Mouse (Mus musculus) olfactory bulb, adult 2 months (tissue): Measurements from ENCODE around the gene Bola1. TPM values are rescaled to one million over a fixed set of nuclear protein-coding genes. Genes with fewer than 3 reads are reported as not detected.

Experiments
- H3K27ac ChIP-seq: fragments of 200-500 bp; 2 replicates; pipeline ENCODE4 v1.5.1; 2012; ENCODE audit warnings: low read depth, low read length; ENCODE audit not compliant: insufficient read depth
- H3K4me1 ChIP-seq: fragments of 200-500 bp; 2 replicates; pipeline ENCODE4 v1.6.1; 2012; ENCODE audit warnings: low read length; ENCODE audit not compliant: control insufficient read depth, insufficient read depth
- H3K4me3 ChIP-seq: fragments of 200-500 bp; 2 replicates; pipeline ENCODE4 v1.5.1; 2012; ENCODE audit warnings: mild to moderate bottlenecking, low read depth, low read length, moderate library complexity; ENCODE audit not compliant: insufficient read depth
- CTCF ChIP-seq: fragments of 200-500 bp; IDR thresholded peaks from 2 replicates; pipeline ENCODE4 v1.5.1; 2012; ENCODE audit warnings: low read depth, mild to moderate bottlenecking, low read length, moderate library complexity; ENCODE audit not compliant: insufficient read depth
- POLR2A ChIP-seq: fragments of 200-500 bp; IDR thresholded peaks from 2 replicates; pipeline ENCODE4 v1.6.1; 2012; ENCODE audit warnings: mild to moderate bottlenecking, low read depth, low read length, moderate library complexity; ENCODE audit not compliant: insufficient read depth
- WGBS: fragments of 180-500 bp; shearing (Covaris S2); methylation state at CpG from one replicate; pipeline ENCODE4 v1.1.7; 2018; 5-methylcytosine and 5-hydroxymethylcytosine counted together
- polyA plus RNA-seq: library from polyadenylated mRNA; stranded (reverse); fragments of >200 nt; gene quantifications from 2 replicates; pipeline ENCODE4 v1.2.4, GENCODE M21; 2012; ENCODE audit warnings: low replicate concordance; ENCODE audit not compliant: missing spikeins, insufficient read depth, insufficient read length

The Bola1 gene
- polyA plus RNA-seq, 1 experiment: not detected

DNA sequence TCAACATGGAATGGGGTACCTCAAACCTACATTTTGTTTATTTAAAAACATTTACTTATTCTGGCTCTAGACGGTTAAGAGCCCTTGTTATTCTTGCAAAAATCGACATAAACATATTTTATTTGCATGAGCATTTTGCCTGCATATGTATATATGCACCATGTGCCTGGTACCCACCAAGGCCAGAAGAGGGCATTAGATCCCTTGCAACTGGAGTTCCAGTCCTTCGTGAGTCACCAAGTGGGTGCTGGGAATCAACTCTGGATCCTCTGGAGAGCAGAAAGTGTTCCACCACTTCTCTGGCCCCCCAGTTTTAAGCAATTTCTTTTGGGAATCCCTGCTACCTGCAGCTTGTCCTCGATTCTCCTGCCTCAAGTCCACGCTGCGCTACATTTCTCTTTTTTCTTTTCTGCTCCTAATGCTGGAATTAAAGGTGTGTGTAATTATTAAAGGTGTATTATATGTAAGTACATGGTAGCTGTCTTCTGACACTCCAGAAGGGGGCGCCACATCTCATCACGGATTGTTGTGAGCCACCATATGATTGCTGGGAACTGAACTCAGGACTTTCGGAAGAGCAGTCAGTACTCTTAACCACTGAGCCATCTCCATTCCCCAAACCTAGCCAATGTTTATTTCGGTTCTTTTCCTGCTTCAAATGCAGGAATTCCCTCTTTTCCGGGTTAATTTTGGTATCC is 23.7 kb downstream of the Bola1 start:
- H3K4me3 ChIP-seq: no peak overlapping the region
- TF ChIP-seq CTCF (no peak), POLR2A (no peak)
- no peak overlapping the region for H3K27ac ChIP-seq
- WGBS: 88% methylated on average over 11 of the region's 11 CpGs
- peaks cover 25% of the 10 kb centered on the region for H3K4me1 ChIP-seq

DNA sequence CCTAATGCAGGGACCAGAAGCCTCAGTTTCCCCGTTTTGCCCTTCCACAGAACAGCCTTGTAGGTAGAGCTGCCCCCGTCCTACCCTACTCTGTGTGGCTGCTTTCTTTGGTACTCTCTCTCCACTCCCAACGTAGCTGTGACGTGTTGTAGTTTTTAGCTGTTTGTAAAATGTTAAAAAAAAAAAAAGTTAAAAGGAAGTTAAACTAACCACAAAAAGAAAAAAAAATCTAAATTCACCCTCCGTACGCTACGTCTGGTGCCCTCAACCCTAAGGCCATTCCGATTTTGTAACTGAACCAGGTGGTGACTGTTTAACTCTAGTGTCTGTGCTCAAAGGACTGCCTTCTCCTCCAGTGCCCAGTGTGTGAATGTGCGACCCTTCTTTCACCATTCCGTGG is 24.5 kb downstream of the Bola1 start:
- WGBS: 86% methylated on average over 10 of the region's 10 CpGs
- TF ChIP-seq POLR2A (no peak), CTCF (no peak)
- Histone ChIP-seq H3K4me1 (peaks cover 31% of the 10 kb centered on the region), H3K4me3 (no peak overlapping the region), H3K27ac (no peak overlapping the region)

DNA sequence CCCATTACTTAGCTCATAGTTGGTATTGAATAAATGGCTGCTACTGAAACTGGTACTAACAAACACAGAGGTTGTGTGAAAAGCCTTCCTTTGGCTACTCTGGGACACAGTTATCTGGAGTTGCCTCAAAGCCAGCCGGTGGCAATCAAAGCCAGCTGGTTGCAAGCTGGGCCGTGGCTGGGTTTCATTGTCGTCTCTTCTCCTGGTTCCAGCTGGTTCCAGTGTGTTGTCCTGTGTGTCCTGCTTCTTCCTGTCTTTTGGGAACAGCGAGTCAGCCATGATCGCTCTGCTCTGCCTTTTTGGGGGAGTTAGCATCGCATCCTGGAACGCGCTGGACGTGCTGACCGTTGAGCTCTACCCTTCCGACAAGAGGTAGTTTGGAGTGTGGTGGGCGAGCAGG is 26.5 kb downstream of the Bola1 start:
- Histone ChIP-seq H3K4me1 (peaks cover 44% of the 10 kb centered on the region), H3K4me3 (no peak overlapping the region), H3K27ac (peak overlapping the region; percentile 76)
- no peak for TF ChIP-seq CTCF
- TF ChIP-seq POLR2A: no peak
- 35% methylated on average over 12 of the region's 12 CpGs for WGBS

DNA sequence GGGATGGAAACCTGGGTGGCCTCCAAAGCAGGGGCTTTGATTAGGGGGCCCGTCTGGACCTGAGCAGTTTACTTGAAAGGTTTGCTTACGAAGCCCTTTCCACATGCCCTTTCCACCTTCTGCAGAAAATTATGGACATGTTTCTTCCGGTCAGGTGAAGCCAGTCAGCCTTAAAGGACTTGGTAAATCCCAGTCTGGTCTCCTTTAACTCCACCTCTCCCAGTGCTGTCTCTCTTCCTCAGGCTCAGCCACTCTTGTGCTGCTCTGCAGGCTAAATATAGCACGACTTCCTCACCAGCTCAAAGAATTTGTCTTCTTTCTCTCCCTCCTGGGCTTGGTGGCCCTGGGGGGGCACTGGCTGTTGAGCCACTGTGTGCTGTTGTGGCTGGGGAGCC is 37.1 kb downstream of the Bola1 start:
- Histone ChIP-seq H3K4me1 (peaks cover 26% of the 10 kb centered on the region), H3K4me3 (peak overlapping the region; percentile 91), H3K27ac (peak overlapping the region; percentile 97)
- WGBS: 13% methylated on average over 4 of the region's 4 CpGs
- TF ChIP-seq POLR2A (0 out of 2 replicates have a peak, but pooled peaks have one; percentile 1), CTCF (no peak)

DNA sequence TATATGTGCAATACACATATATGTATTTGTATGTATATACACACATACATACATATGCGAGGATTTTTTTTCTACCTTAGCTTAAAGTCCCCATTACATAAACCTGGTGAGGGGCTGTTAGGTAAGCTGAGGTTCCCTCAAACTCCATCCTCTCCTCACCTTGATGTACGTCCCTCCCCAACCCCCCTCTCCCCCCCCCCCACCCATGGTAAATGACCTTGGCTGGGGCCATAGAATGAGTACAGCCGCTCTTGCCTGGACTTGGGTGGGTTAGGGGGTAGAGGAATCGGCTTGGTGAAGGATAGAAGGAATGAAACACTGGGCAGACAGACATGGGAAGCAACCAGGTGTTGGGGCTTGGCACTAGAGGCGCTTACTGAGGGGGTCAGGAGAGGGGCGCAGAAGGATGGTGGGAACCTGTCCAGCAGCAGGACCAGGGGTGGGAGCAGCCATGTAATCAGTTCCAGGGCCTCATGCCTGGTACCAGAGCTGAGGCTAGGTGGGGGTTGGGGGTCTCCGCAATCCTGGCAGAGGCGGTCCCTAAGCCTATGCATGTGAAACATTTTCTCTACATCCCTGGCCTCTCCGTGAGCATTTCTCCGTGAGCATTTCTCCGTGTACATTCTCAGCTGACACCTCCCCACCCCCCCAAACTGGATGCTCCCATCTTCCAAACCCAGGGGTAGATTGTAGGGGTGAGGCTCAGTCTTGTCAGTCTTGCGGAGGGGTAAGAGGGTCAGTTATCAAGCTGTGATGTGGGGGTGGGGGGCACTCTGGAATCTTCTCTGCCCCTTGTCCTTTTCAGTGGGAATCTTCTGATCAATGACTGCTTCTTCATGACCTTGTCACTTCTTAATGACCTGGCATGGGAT is 37.8 kb downstream of the Bola1 start:
- TF ChIP-seq CTCF (no peak), POLR2A (0 out of 2 replicates have a peak, but pooled peaks have one; percentile 13)
- H3K4me1 ChIP-seq: peaks cover 20% of the 10 kb centered on the region
- 18% methylated on average over 12 of the region's 12 CpGs for WGBS
- H3K27ac ChIP-seq: peak overlapping the region; percentile 97
- peak overlapping the region; percentile 91 for H3K4me3 ChIP-seq

DNA sequence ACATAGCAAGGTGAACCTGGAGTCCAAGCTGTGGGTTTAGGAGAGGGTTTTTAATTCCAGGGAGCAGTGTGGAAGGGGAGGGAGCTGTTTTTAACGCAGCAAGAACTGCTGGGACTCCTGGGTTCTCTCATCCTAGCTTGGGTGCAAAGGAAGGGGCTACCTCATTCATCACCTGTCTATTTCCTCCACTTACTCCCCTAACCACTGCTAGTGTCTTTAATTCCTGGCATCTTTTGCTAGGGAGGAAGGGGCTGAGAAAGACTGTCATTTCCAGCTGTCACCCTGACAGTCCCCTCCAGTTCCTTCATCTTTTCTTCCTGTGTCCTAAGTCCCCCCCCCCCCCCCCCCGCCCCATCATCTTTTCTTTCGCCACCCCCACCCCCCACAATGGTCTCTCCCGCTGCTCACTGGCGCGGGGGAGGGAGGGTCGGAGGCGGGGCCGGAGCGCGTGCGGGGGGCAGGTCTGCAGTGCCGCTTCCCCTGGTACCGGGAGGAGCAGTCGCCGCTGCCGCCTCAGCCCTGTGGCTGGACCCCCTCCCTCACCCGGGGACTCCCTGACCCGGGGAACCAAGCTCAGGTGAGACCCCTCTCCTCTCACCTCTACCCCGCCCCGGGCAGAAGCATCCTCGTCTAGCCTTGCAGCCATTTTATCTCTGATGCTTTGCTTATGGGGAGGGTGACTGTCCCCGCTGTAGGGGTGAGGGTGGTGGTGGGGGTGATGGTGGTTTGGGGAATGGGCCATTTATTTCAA is 38.6 kb downstream of the Bola1 start, which contains the start of gene Sv2a:
Sv2a (plus strand) TSS at position 425 of the 751 bp plus-strand sequence.
- Histone ChIP-seq H3K4me1 (peaks cover 17% of the 10 kb centered on the region), H3K4me3 (peak within 1 kb of the TSS; percentile 91), H3K27ac (peak within 1 kb of the TSS; percentile 97)
- 1% methylated on average over 21 of the region's 23 CpGs for WGBS
- peak; percentile 73 for TF ChIP-seq POLR2A
- TF ChIP-seq CTCF: no peak

DNA sequence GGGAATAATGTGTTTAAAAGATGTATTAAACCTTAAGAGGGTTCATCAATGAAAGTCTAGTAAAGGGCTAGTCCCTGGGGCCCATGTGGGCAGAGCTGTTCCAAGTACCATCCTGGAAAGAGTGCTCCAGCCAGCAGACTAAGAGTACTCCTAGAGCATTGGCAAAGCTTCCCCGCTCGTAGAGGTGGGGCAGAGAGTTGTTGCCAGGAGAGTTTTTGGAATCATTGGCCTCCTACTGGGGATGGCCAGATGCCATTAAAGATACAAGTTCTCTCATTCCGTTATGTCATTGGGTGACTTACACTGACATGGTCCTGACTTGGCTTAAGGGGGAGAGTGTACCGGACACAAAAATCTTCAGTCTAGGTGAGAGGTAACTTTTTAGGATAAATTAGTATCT is 40.0 kb downstream of the Bola1 start:
- TF ChIP-seq POLR2A (no peak), CTCF (no peak)
- Histone ChIP-seq H3K4me3 (no peak overlapping the region), H3K4me1 (peaks cover 7% of the 10 kb centered on the region), H3K27ac (no peak overlapping the region)
- WGBS: 46% methylated on average over 4 of the region's 4 CpGs

DNA sequence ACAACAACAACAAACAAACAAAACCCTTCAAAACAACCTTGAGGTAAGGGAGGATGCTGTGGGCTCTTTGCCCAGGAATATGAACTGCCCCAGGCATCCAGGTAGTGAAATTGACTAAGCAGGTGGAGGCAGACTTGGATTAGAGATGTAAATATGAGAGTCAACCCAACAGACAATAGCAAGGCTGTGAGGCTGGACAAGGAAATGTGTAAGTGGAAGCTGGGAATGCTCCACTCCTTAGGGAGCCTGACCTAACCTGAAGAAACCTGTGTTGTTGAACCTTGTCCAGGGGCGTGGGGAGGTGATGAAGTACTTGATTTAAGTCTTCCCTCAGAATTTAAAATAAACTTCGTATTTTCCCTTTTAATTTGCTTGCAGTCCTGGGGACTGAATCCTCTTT is 40.6 kb downstream of the Bola1 start:
- Histone ChIP-seq H3K4me1 (peaks cover 8% of the 10 kb centered on the region), H3K4me3 (no peak overlapping the region), H3K27ac (no peak overlapping the region)
- WGBS: 86% methylated on average over 2 of the region's 2 CpGs
- TF ChIP-seq CTCF: no peak
- TF ChIP-seq POLR2A: no peak

DNA sequence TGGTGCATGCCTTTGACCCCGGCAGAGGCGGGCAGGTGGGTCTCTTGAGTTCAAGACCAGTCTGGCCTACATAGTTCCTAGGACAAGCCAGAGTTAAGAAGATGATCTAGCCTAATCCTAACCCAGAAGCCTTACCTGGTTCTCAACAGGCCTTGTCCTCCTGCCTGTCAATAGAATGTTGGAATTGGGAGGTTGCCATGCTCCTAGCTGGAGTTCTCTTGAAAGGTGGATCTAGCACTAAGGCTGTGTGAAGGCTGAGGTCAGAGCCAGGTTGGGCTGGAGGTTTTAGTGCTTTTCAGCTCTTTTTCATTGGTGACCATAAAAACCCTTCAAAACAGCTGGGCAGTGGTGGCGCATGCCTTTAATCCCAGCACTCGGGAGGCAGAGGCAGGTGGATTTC is 41.1 kb downstream of the Bola1 start:
- Histone ChIP-seq H3K27ac (no peak overlapping the region), H3K4me1 (peaks cover 6% of the 10 kb centered on the region; the same call in 1 of the 2 replicates), H3K4me3 (no peak overlapping the region)
- TF ChIP-seq CTCF (no peak), POLR2A (no peak)
- 96% methylated on average over 4 of the region's 4 CpGs for WGBS
